Mouse (Mus musculus) brain, embryonic 14.5 days (tissue): ENCODE measurements around the gene Letmd1. TPM values are rescaled to one million over a fixed set of nuclear protein-coding genes. Genes with fewer than 3 reads are reported as not detected.
"Not testable (repeated sequence)": the region's sequence is repeated elsewhere in the genome, so short reads cannot be mapped to it uniquely, and the experiment has no call there.

Experiments
- DNase-seq: peaks from one replicate; pipeline ENCODE4 v3.0.0-alpha.2; 2011; ENCODE audit warnings: low read depth
- CTCF ChIP-seq: fragments of 200-500 bp; IDR thresholded peaks from 2 replicates; pipeline ENCODE4 v1.5.1; 2012; ENCODE audit warnings: inconsistent platforms, mild to moderate bottlenecking, moderate library complexity, borderline replicate concordance; ENCODE audit not compliant: insufficient read depth, insufficient read length; ENCODE audit errors: extremely low read depth
- POLR2A ChIP-seq: fragments of 200-500 bp; IDR thresholded peaks from 2 replicates; pipeline ENCODE4 v1.6.1; 2012; ENCODE audit warnings: mild to moderate bottlenecking, inconsistent platforms, borderline replicate concordance; ENCODE audit not compliant: poor library complexity, insufficient read depth, insufficient read length, severe bottlenecking; ENCODE audit errors: extremely low read depth
- polyA plus RNA-seq: library from polyadenylated mRNA; depleted of rRNA; stranded (reverse); fragments of >200 nt; gene quantifications from 2 replicates; pipeline ENCODE4 v1.2.3, GENCODE M21; 2012

Gene Letmd1
- polyA plus RNA-seq, 1 experiment: 83.8 TPM

DNA sequence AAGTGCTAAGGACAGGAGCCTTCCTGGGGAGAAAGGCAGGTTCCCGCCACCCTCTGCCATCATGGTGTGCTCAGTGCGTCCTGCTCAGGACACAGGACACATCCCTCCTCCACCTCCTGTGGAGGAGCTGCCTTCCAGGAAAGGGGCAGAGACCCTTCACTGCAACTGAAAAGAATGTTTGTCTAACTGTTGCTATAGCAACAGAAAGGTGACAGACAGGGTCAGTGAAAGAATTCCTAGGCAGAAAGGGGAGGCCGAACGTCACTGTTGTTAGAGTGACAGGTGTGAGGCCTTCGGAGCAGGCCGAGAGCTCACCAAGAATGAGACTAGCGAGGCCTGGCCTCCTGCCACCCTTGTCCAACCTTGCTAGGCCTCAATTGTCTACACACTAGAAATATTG, 17.6 kb downstream of the Letmd1 start:
- DNase-seq: no peak
- TF ChIP-seq CTCF: no peak
- TF ChIP-seq POLR2A: no peak

DNA sequence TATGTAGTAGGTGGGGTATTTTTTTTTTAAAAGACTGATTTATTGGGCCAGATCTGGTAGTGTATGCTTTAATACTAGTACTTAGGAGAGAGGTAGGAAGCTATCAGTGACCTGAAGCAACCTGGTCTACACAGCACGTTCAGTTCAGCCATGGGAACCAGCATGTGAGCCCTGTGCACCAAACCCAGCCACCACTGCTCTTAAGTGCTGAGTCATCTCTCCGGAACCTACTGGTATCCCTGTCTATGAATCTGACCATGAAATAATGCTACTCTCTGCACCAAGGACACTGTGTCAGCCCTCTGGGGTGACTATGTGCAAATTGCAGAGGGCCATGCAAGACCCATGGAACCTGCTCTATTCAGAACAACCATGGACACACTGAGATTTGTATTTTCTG, 18.2 kb downstream of the Letmd1 start:
- no peak for DNase-seq

DNA sequence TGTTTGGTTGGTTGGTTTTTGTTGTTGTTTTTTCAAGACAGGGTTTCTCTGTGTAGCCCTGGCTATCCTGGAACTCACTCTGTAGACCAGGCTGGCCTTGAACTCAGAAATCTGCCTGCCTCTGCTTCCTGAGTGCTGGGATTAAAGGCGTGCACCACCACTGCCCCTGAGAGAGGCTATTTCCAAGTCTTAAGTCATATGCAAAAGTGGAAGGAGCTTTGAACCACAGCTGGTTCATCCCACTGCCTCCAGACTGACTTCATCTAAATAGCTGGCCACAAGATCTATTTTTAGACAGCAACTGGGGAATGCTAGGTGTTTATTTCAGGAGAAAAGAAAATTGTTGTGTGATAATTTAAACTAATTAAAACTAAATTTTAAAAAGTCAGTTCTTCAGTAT, 19.5 kb downstream of the Letmd1 start:
- DNase-seq: not testable (repeated sequence)

More for the DNA sequence above, 18.2 kb downstream of the Letmd1 start:
- TF ChIP-seq POLR2A (no peak), CTCF (no peak)

DNA sequence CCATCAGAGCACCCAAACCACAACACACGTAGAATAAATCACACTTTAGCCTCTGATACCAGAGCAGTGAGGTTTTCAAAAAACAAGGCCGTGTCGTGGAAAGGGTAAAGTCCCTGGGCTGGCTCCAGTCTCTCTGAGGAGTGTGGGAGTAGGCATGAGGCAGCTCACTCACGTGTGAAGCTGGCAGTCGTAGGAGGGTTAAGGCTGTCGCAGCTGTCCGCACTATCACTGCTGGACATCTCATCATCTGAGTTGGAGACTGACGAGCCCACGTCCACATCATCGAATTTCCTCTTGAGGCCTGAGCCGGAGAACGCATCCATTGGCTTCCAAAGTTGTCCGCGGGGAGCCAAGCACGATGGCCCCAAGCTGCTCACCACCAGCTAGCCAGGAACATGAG, 20.4 kb downstream of the Letmd1 start:
- no peak for DNase-seq
- TF ChIP-seq POLR2A: no peak
- no peak for TF ChIP-seq CTCF

DNA sequence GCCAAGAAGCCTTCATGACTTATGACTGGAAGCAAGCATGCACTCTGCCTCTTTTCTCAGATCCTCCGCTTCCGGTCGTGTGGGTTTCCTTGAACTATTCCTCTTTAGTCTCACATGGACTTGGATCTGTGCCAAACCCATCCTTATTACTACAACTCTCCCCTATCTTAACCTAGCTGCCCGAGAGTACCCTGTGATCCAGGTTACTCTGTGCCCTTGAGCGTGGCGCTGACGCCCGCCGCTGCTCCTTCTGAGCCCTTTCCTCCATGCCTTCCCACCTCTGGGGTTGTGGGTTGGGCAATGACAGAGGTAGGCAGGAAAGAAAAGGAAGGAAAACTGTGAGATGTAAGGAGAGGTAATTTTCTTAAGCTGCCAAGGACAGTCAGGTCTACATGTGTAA, 23.1 kb downstream of the Letmd1 start:
- TF ChIP-seq POLR2A (no peak), CTCF (no peak)
- DNase-seq: peak; percentile 32

DNA sequence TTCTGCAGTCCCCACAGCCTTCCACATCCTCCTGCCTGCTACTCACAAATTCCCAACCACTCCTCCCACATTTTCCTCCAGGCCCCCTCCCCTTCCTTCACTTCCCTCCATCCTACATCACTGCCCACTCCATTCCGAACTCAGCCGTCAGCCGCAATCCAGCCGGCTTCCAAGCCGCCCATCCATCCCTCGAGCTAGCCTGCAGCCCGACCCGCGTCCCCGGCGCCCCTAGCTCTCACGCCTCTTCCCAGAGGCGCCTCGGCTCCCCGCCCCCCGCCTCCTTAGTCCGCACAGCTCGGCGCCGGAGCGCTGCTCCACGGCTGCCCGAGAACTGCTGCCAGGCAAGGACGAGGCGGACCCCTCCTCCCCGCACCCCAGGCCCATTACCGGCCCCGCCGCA, 25.8 kb downstream of the Letmd1 start:
- TF ChIP-seq CTCF (no peak), POLR2A (no peak)

DNA sequence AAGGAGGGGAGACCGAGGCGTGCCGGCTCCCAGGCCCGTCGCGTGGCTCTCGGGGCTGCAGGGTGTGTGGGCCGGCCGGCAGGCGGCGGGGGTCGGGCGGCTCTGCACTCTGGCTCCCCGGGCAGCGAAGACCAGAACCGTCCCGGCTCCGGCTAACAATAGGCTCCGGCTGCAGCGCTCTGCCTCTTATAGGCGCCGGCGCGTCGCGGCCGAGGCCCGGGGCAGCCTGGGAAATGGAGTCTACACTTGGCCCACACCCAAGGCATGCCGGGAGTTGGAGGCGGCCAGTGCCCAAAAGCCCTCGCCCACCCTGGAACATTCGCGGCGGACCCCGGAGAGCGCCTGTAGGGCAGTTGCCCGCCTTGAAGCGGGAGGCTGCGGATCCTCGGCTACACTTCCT, 26.3 kb downstream of the Letmd1 start, which contains the start of gene Csrnp2:
Gene Csrnp2 (minus strand): TSS at position 387 of the 400 bp plus-strand sequence.
- DNase-seq: peak; percentile 98
- TF ChIP-seq CTCF (peak; percentile 43; the same call in 1 of the 2 replicates), POLR2A (peak; percentile 100)

More for the DNA sequence above, 25.8 kb downstream of the Letmd1 start:
- peak; percentile 88 for DNase-seq

DNA sequence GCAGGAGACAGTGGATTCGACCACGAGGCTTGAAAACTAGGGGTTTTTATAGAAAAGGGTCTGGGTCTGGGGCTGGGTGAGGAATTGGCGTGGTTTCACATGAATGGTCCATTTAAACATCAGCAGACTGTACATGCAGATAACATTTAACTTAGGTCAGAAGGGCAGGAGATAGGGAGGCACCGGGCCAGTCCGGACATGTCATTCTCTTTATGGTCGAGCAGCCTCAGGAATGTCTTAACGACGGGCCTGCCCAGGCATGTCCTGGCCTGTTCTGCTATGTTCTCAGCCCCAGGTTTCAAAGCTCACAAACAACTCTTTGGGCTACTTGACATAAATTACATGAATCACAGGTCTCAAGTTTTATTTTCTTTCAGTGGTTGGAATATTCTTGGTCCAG, 30.7 kb downstream of the Letmd1 start:
- DNase-seq: not testable (repeated sequence)

DNA sequence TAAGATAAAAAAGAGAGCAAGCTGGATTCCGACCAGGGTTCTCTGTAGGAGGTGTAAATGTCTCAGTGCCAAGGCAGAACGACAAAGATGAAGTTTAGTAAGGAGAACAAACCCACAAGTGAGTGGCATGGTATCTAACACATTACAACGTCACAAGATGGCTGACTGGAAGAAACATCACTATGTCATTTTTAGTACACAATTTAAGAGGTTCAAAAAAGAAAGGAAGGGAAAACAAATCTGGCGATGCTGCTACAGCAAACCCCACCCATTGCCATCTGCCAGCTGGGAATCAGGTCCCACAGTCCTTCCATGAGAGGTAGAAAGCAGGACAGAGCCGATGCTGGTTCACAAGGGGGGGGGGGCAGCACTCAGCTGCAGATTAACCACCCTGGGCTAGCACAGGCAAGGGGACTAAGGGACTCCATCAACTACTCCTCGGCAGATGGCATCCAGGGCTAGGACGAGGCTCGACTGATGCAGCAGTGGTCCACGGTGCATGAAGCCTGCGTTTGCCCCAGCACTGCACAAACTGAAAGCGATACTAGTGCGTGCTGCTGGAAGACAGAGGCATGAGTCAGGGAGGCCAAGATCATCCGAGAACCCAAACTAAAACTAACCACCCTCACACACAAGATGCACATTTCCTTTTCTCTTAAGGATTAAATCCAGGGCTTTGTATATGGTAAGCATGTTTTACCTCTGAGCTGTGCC, 39.8 kb downstream of the Letmd1 start:
- TF ChIP-seq CTCF: no peak
- DNase-seq: peak; percentile 13

DNA sequence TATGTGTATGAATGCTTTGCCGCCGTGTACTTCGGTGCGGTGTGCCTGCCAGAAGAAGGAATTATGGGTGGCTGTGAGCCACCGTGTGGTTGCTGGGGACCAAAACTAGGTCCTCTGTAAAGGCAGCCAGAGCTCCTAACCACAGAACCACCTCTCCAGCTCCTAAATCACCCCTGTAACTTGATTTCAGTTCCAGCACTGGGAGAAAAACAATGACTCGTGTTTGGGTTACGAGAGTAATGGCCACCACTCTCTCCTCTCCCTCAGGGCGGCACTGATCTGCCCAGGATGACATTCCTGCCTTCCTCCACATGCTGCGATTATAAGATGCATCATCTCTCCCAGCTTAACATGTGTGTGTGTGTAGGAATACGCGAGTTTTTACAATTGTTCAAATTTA, 41.2 kb downstream of the Letmd1 start:
- no peak for DNase-seq
- TF ChIP-seq CTCF (no peak), POLR2A (no peak)

DNA sequence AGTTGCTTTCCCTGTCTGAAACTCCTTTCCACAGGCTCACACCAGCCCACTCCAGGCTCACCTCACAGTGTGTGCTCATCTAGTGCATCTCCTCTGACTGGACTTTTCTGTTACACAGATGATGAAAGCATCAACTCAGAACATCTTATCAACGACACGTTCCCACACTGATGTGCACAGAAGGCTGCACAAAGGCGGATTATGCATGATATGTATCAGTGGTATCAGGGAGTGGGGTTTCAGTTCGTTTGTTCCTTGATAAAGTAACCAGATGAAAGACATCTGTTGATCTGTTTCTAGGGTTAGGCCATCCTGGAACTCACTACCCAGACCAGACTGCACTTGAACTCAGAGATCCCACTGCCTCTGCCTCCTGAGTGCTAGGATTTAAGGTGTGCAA, 44.6 kb downstream of the Letmd1 start:
- TF ChIP-seq POLR2A (no peak), CTCF (no peak)
- no peak for DNase-seq

DNA sequence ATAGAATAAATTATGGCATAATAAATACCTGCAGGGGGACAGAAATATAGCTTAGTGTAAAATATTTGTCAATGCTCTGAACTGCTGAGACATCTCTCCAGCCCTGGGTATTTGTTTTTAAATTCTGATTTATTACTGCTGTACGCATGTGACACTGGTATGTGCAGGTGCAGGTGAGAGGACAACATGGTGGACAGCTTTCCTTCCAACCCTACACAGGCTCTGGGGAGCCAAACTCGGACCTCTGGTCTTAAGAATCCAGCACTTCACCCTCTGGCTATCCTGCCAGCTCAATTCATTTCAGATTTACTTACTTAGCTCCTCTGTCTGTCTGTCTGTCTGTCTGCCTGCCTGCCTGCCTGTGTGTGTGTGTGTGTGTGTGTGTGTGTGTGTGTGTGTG, 46.3 kb downstream of the Letmd1 start:
- DNase-seq: no peak
- TF ChIP-seq POLR2A: no peak
- TF ChIP-seq CTCF: no peak

DNA sequence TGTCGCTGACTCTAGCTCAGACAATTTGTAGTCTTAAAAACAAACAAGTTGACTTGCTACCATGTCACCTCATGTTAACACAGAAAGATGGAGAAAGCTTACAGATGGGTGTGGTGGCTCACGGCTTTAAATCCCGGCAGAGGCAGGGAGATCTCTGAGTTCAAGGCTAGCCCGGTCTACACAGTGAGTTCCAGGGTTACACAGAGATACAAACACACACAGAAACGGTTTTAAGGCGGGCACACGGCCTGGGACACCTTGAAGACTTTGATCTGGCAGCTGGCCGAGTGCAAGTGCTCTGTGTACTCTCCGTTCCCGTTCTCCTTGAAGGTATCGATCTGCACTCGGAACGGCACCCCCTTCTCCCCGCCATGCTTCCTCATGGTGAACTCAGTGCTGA, 51.5 kb downstream of the Letmd1 start:
- DNase-seq: no peak
- TF ChIP-seq CTCF: no peak
- no peak for TF ChIP-seq POLR2A

DNA sequence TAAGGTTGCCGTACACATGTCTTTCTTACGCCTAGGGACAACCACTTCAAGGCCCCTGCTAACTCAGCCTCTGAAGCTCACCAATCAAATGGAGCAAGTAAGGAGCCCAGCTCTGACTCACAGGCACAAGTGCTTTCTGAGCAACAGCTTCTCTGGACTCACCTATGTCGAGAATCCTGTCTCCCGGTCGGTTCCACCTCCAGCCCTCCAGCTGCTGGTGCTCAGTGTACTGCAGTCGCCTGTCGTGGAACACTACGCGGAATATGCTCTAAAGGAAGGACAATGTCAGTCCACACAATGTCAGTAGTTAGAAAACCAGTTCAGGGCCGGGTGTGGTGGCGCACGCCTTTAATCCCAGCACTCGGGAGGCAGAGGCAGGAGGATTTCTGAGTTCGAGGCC, 56.6 kb downstream of the Letmd1 start:
- TF ChIP-seq POLR2A (no peak), CTCF (no peak)
- DNase-seq: no peak
